In the genomic region with DNA sequence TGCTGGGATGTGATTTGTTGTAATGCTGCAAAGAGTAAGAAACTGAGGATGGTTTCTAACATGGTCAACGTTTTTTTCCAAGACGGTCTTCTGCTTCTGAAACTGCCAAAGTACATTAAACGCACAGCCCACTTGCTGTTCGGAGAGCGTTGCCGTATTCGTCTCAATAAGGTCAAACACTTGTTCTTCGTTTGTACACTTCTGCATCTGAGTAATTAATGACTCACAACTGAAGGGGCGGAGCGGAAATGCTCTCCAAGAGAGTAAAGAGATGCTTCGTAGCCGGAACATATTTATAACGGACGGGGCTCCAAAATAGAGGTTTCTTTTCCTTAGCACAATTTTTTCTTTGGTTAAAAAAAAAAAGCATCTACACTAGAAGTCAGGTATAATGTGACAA, we compare ENCODE assay signal across 10 mouse cellular contexts. TPM values are rescaled to one million over a fixed set of nuclear protein-coding genes. Genes with fewer than 3 reads are reported as not detected.
A peak's percentile ranks its signal among the peaks of the same experiment; 100 is the strongest.
DNase-seq lines count a peak whose midpoint lies in the region; ATAC-seq and TF ChIP-seq lines count a peak whose summit lies in the region.
"Had no signal": no experiment of that assay in that cellular context is flagged by ENCODE, and none has a peak within 500 bp of the region (broad histone marks: within the 10 kb centered on the region; RNA-seq: fewer than 3 reads in every experiment).

No protein-coding gene starts in this region.

- no peak for DNase-seq in gastrocnemius, adult 2 months
- no peak for DNase-seq in gastrocnemius, adult 8-10 months (ENCODE audit: low spot score in 2 of 2)
- DNase-seq in lung, adult 2 months: peak; percentile 6
- no peak for DNase-seq in lung, postnatal 0 days (ENCODE audit: low spot score)
- no peak for DNase-seq in liver, embryonic 13.5 days
- DNase-seq in thymus, postnatal 36 days: no peak
- DNase-seq in gastrocnemius, adult 18-20 months (ENCODE audit: low spot score): no peak

- no peak for ATAC-seq in lung, postnatal 0 days
- no peak for ATAC-seq in liver, embryonic 13.5 days (ENCODE audit: low read depth)

- TF ChIP-seq POLR2A in lung, adult 2 months (IDR thresholded peaks at IDR 0.05; ENCODE audit: borderline replicate concordance, extremely low read depth, low read depth, low read length): no peak

- intact Hi-C loops in gastrocnemius, adult 2 months (cut with DNase I): no loop called here

- TF ChIP-seq EP300 in lung, postnatal 0 days (IDR thresholded peaks at IDR 0.05): no peak

- H3K9ac ChIP-seq in lung, postnatal 0 days (replicated peaks; ENCODE audit: low read depth): no peak overlapping the region
- H3K9ac ChIP-seq in liver, embryonic 13.5 days: no peak overlapping the region

- no peak for TF ChIP-seq CTCF in gastrocnemius, adult 2 months (IDR thresholded peaks at IDR 0.05)
- no peak for TF ChIP-seq CTCF in lung, adult 2 months (IDR thresholded peaks at IDR 0.05; ENCODE audit: insufficient read depth, low read length)
- no peak for TF ChIP-seq CTCF in lung, postnatal 0 days (IDR thresholded peaks at IDR 0.05)

- 73% methylated on average over 14 of the region's 14 CpGs for WGBS in lung, adult 2 months
- WGBS in lung, postnatal 0 days: 72% methylated on average over 14 of the region's 14 CpGs
- 85% methylated on average over 14 of the region's 14 CpGs for WGBS in liver, embryonic 13.5 days (ENCODE audit: insufficient replicate concordance)

- H3K4me1 ChIP-seq in lung, adult 2 months (ENCODE audit: control insufficient read depth, insufficient read depth, low read length): peaks cover 6% of the 10 kb centered on the region; the same call in 1 of the 2 replicates
- H3K4me1 ChIP-seq in lung, postnatal 0 days (ENCODE audit: insufficient read depth, low read depth, low read length): no peaks in the 10 kb centered on the region
- H3K4me1 ChIP-seq in brown adipose tissue, adult 24 weeks (ENCODE audit: control insufficient read depth, insufficient read depth, insufficient read length, low read length): no peaks in the 10 kb centered on the region
- peaks cover 17% of the 10 kb centered on the region for H3K4me1 ChIP-seq in liver, embryonic 13.5 days (replicated peaks)

- no peaks in the 10 kb centered on the region for H3K36me3 ChIP-seq in lung, postnatal 0 days (ENCODE audit: insufficient read depth, low read length)
- peaks cover 5% of the 10 kb centered on the region; the same call in 1 of the 2 replicates for H3K36me3 ChIP-seq in liver, embryonic 13.5 days

- no peak overlapping the region; the same call in 1 of the 2 replicates for H3K4me2 ChIP-seq in lung, postnatal 0 days (replicated peaks; ENCODE audit: low read depth, low read length)
- no peak overlapping the region for H3K4me2 ChIP-seq in liver, embryonic 13.5 days

- H3K27me3 ChIP-seq in lung, postnatal 0 days (replicated peaks; ENCODE audit: insufficient read depth, low read length): no peaks in the 10 kb centered on the region
- H3K27me3 ChIP-seq in liver, embryonic 13.5 days: no peaks in the 10 kb centered on the region

- H3K9me3 ChIP-seq in lung, postnatal 0 days (ENCODE audit: low read length): no peaks in the 10 kb centered on the region
- H3K9me3 ChIP-seq in liver, embryonic 13.5 days (replicated peaks): no peaks in the 10 kb centered on the region

- peak overlapping the region; percentile 95 for H3K27ac ChIP-seq in gastrocnemius, adult 2 months
- H3K27ac ChIP-seq in lung, postnatal 0 days (ENCODE audit: low read length): no peak overlapping the region
- H3K27ac ChIP-seq in brown adipose tissue, adult 24 weeks (replicated peaks; ENCODE audit: low read depth, low read length): no peak overlapping the region
- no peak overlapping the region for H3K27ac ChIP-seq in liver, embryonic 13.5 days
- H3K27ac ChIP-seq: macrophage had no signal

- H3K4me3 ChIP-seq in gastrocnemius, adult 2 months: peak overlapping the region; percentile 80
- no peak overlapping the region for H3K4me3 ChIP-seq in lung, adult 2 months (replicated peaks; ENCODE audit: extremely low read depth, low read depth, low read length)
- H3K4me3 ChIP-seq in lung, postnatal 0 days (ENCODE audit: low read depth, low read length): no peak overlapping the region
- peak overlapping the region; percentile 35; the same call in 1 of the 2 replicates for H3K4me3 ChIP-seq in brown adipose tissue, adult 24 weeks (ENCODE audit: insufficient read depth, low read depth, low read length)
- 0 out of 2 replicates have a peak overlapping the region, but pooled peaks have one; percentile 75 for H3K4me3 ChIP-seq in liver, embryonic 13.5 days (replicated peaks)

RNA-seq across cellular contexts. Expression of gene Fastkd1, which starts 1.1 kb away (rescaled TPM):
- total RNA-seq in gastrocnemius, adult 2 months (2021): 10 to 100 TPM; 15.2 to 20.3 TPM
- total RNA-seq in gastrocnemius, adult 8-10 months (2022): 10 to 100 TPM; 12.4 to 19.4 (median 14.5) TPM
- 3.4 and 4.3 TPM in 2 replicates for polyA plus RNA-seq in lung, adult 2 months (2012; rRNA removed)
- polyA plus RNA-seq in lung, postnatal 0 days (2015; fragmentation: Nextera tagmentation; extraction: Ambion mirVana): 5.4 and 6.2 TPM in 2 replicates
- 24.0 and 34.9 TPM in 2 replicates for polyA plus RNA-seq in brown adipose tissue, adult 24 weeks (2012; ENCODE audit: insufficient read depth, insufficient read length, missing spikeins)
- 4.1 and 6.0 TPM in 2 replicates for polyA plus RNA-seq in liver, embryonic 13.5 days (2015; fragmentation: Nextera tagmentation; extraction: Ambion mirVana)
- 10 to 100 TPM; 16.0 to 16.2 TPM for total RNA-seq in gastrocnemius, adult 18-20 months (2021)

RNA-seq across cellular contexts. Expression of gene Ppig, which starts 10.2 kb away (rescaled TPM):
- total RNA-seq in gastrocnemius, adult 2 months (2021): 10 to 100 TPM; 31.8 to 35.3 TPM
- total RNA-seq in gastrocnemius, adult 8-10 months (2022): 10 to 100 TPM; 27.8 to 38.6 (median 29.7) TPM
- polyA plus RNA-seq in lung, adult 2 months (2012; rRNA removed): 1.2 and 2.2 TPM in 2 replicates
- polyA plus RNA-seq in lung, postnatal 0 days (2015; fragmentation: Nextera tagmentation; extraction: Ambion mirVana): 95.1 and 96.5 TPM in 2 replicates
- 41.1 and 66.3 TPM in 2 replicates for polyA plus RNA-seq in brown adipose tissue, adult 24 weeks (2012; ENCODE audit: insufficient read depth, insufficient read length, missing spikeins)
- polyA plus RNA-seq in liver, embryonic 13.5 days (2015; fragmentation: Nextera tagmentation; extraction: Ambion mirVana): 79.7 and 100 TPM in 2 replicates
- 10 to 100 TPM; 29.0 to 34.0 TPM for total RNA-seq in gastrocnemius, adult 18-20 months (2021)

RNA-seq across cellular contexts. Expression of gene Klhl41, which starts 42.3 kb away (rescaled TPM):
- total RNA-seq in gastrocnemius, adult 2 months (2021): 100 to 1,000 TPM; 511 to 652 TPM
- 100 to 1,000 TPM; 595 to 639 (median 634) TPM for total RNA-seq in gastrocnemius, adult 8-10 months (2022)
- polyA plus RNA-seq in lung, adult 2 months (2012; rRNA removed): 0.35 and 5.1 TPM in 2 replicates
- 0.45 and 0.83 TPM in 2 replicates for polyA plus RNA-seq in lung, postnatal 0 days (2015; fragmentation: Nextera tagmentation; extraction: Ambion mirVana)
- 6.1 and 12.2 TPM in 2 replicates for polyA plus RNA-seq in brown adipose tissue, adult 24 weeks (2012; ENCODE audit: insufficient read depth, insufficient read length, missing spikeins)
- polyA plus RNA-seq in liver, embryonic 13.5 days (2015; fragmentation: Nextera tagmentation; extraction: Ambion mirVana): 0.42 and 0.43 TPM in 2 replicates
- total RNA-seq in gastrocnemius, adult 18-20 months (2021): 100 to 1,000 TPM; 665 to 708 TPM
- polyA plus RNA-seq: macrophage; spleen, adult 2 months had no signal

Comparison
In these comparisons a context has a peak if more than half of its experiments do, and no peak if none do; other contexts are left out.
1. RNA of gene Ppig, which starts 10.2 kb away (polyA plus RNA-seq): 95.1 to 96.5 TPM in lung, postnatal 0 days, 79.7 to 100 TPM in liver, embryonic 13.5 days and 41.1 to 66.3 TPM in brown adipose tissue, adult 24 weeks; 1.2 to 2.2 TPM in lung, adult 2 months; every median in the first group is over 10 times any median in the second.
2. H3K4me3 ChIP-seq: peak in gastrocnemius, adult 2 months (single experiment), brown adipose tissue, adult 24 weeks (single experiment) and liver, embryonic 13.5 days (single experiment); none in lung, adult 2 months (single experiment) and lung, postnatal 0 days (single experiment).